Mouse (Mus musculus) macrophage (primary cell): ENCODE data around the gene Thnsl1. TPM values are rescaled to one million over a fixed set of nuclear protein-coding genes. Genes with fewer than 3 reads are reported as not detected.

Experiments
- H3K27ac ChIP-seq: fragments of 350-480 bp; formaldehyde crosslinking; 2 replicates; pipeline ENCODE4 v1.9.0; 2021
- H3K36me3 ChIP-seq: fragments of 350-480 bp; formaldehyde crosslinking; 2 replicates; pipeline ENCODE4 v1.9.0; 2021; ENCODE audit errors: inconsistent target
- H3K4me3 ChIP-seq: fragments of 350-480 bp; formaldehyde crosslinking; 2 replicates; pipeline ENCODE4 v1.9.0; 2021; ENCODE audit errors: inconsistent target
- H3K79me2 ChIP-seq: fragments of 350-480 bp; formaldehyde crosslinking; 2 replicates; pipeline ENCODE4 v1.9.0; 2021; ENCODE audit errors: inconsistent target
- WGBS: methylation state at CpG from one replicate; pipeline ENCODE4 v1.1.7; 2026; ENCODE audit warnings: inconsistent platforms; ENCODE audit not compliant: missing documents; 5-methylcytosine and 5-hydroxymethylcytosine counted together
- polyA plus RNA-seq: library from polyadenylated mRNA; stranded (reverse); fragments of 250-400 nt; gene quantifications from 3 replicates; pipeline ENCODE4 v1.2.4, GENCODE M21; 2018; ENCODE audit warnings: inconsistent platforms

The Thnsl1 gene
- polyA plus RNA-seq, 1 experiment from 2014 or later: 2.5 TPM

DNA sequence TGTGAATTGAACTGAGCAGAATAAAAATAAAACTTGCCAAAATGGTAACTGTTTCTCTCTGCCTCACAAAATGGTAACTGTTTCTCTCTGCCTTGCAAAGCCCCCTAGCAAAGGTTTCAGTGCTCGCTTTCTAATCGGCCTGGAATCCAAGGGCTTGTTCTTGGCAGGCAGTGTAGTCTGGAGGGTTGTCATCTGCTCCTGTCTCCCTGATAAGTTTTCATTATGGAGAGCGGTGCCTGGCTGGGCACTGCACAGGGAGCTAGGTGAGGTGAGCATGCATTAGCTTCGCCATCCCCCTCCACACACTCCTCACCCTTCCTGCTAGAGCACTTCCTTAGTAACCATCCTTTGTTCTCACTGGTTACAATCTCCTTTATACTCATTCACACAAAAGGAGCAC lies 54.5 kb downstream of the Thnsl1 start:
- Histone ChIP-seq H3K27ac (no peak overlapping the region), H3K79me2 (no peaks in the 10 kb centered on the region), H3K4me3 (no peak overlapping the region), H3K36me3 (no peaks in the 10 kb centered on the region)
- WGBS: 89% methylated on average over 4 of the region's 4 CpGs

DNA sequence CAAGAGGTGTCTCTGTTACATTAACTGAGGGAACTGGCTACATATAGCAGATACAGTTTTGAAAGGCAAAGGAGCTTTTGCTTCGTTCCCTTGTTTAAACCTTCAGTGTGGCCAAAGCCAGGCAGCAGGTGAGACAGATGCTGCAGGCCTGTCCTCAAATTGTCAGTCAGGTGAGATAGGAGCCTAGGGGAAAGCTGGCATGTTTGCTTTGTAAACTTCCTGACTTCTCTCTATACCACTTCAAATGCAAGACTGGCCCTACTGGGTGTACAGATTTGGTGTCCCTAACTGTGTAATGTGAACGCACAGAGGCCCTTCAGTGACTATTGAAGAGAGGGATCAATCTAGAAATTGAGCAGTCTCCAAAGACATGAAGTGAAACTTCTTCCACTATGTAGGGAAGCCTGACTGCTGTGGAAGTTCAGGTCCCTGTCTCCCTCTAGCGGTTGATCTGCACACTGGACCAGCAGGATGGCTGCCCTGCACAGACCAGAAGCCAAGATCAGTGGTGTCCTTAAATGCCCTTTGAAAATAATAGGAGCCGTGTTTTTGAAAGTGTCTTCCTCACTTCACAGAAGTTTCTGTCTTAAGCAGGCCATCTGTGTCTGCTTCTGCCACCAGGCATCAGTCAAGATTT lies 56.0 kb downstream of the Thnsl1 start:
- H3K36me3 ChIP-seq: no peaks in the 10 kb centered on the region
- H3K27ac ChIP-seq: no peak overlapping the region
- no peak overlapping the region for H3K4me3 ChIP-seq
- H3K79me2 ChIP-seq: no peaks in the 10 kb centered on the region
- WGBS: 19% methylated on average over 4 of the region's 4 CpGs

DNA sequence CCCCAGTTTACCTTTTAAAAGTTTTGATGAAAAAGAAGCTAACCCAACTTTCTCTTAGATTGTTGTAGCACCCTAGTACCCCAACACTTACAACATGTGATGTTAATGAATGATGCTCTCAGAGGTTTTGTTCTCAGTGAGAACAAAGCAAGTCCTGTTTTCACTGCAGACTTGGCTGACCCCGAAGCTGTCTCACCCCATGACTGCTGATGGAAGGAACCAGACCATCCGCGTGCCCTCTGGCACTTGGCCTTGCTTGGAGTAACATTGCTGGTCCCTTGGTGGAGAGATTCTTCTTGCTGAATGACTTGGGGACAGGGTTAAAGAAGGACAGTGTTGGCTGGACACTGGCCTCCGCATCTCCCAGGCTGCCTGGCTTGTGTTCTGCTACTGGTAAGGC lies 58.5 kb downstream of the Thnsl1 start:
- H3K4me3 ChIP-seq: no peak overlapping the region
- WGBS: 87% methylated on average over 4 of the region's 4 CpGs
- H3K79me2 ChIP-seq: no peaks in the 10 kb centered on the region
- H3K27ac ChIP-seq: no peak overlapping the region
- H3K36me3 ChIP-seq: no peaks in the 10 kb centered on the region

Other genes starting within 250 kb of the Thnsl1 start
- gene Arhgap21, start 236.8 kb upstream of the Thnsl1 start, polyA plus RNA-seq: 18.4 to 26.0 TPM (median 22.5 TPM) in 3 replicates
- gene Enkur, start 359 bp upstream of the Thnsl1 start, polyA plus RNA-seq: not detected in 3 replicates
- gene Gpr158, start 161.8 kb downstream of the Thnsl1 start, polyA plus RNA-seq: not detected in 3 replicates